Mouse (Mus musculus): ENCODE results near the gene Dnajb5.

DNA sequence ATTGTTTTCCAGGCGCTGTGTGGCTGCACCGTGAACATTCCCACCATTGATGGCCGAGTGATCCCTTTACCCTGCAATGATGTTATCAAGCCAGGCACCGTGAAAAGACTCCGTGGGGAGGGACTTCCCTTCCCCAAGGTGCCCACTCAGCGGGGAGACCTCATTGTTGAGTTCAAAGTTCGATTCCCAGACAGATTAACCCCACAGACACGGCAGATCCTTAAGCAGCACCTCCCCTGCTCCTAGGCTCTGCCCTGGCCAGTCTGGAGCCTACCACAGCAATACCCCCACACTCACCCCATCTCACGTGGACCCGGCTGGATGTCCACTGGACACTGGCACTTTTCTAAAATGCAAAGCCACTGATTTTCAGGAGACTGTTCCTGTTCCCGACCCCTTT lies 7.7 kb downstream of the Dnajb5 start:
- TF ChIP-seq CTCF (IDR thresholded peaks at IDR 0.05; ENCODE audit: low read depth) (no peak), EP300 (IDR thresholded peaks at IDR 0.05; ENCODE audit: low read depth) (no peak)

All from heart, postnatal 0 days (tissue).